Mouse (Mus musculus): ENCODE results near the gene Gm595.

The Gm595 gene

GRCm38 (mm10) chrX:48877613-48878012 is at the start of gene Gm595:
Gene Gm595, minus strand, starts transcription at chrX:48877713.
- DNase-seq = no peak

GRCm38 (mm10) chrX:48908421-48908820 is 30.9 kb upstream of the Gm595 start:
- no peak for DNase-seq

GRCm38 (mm10) chrX:48903744-48904143 is 26.2 kb upstream of the Gm595 start:
- DNase-seq = no peak

GRCm38 (mm10) chrX:48899555-48899954 is 22.0 kb upstream of the Gm595 start:
- DNase-seq = no peak

GRCm38 (mm10) chrX:48896803-48897202 is 19.3 kb upstream of the Gm595 start:
- no peak for DNase-seq

- no peak for DNase-seq
Observed at GRCm38 (mm10) chrX:48893946-48894345, 16.4 kb upstream of the Gm595 start.

GRCm38 (mm10) chrX:48890259-48890658 is 12.7 kb upstream of the Gm595 start:
- no peak for DNase-seq

- DNase-seq = no peak
Observed at GRCm38 (mm10) chrX:48884615-48885014, 7.1 kb upstream of the Gm595 start.
